Mouse (Mus musculus) G1E (cell line): ENCODE measurements around the gene Cx3cr1. TPM values are rescaled to one million over a fixed set of nuclear protein-coding genes. Genes with fewer than 3 reads are reported as not detected.

Source experiments
- ATAC-seq: 2 replicates; pipeline ENCODE4 v1.8.0; 2016; ENCODE audit warnings: mild to moderate bottlenecking; ENCODE audit not compliant: insufficient number of reproducible peaks, poor library complexity, low FRiP score, severe bottlenecking; ENCODE audit errors: extremely low read depth
- DNase-seq: peaks from one replicate; pipeline ENCODE4 v3.0.0; 2012; ENCODE audit warnings: low spot score
- H3K27me3 ChIP-seq: 2 replicates; pipeline ENCODE4 v1.6.1; 2012; ENCODE audit warnings: mild to moderate bottlenecking, low read length, inconsistent platforms; ENCODE audit not compliant: insufficient read depth
- H3K36me3 ChIP-seq: replicated peaks from 2 replicates; pipeline ENCODE3; 2012; ENCODE audit warnings: mild to moderate bottlenecking, inconsistent platforms
- H3K4me1 ChIP-seq: 2 replicates; pipeline ENCODE4 v1.6.1; 2012; ENCODE audit warnings: low read depth, low read length, inconsistent platforms, mixed read lengths; ENCODE audit not compliant: insufficient read depth
- H3K4me3 ChIP-seq: 2 replicates; pipeline ENCODE4 v1.5.1; 2012; ENCODE audit warnings: low read depth, mild to moderate bottlenecking, inconsistent platforms, low read length, moderate library complexity, mixed read lengths
- H3K9me3 ChIP-seq: replicated peaks from 2 replicates; pipeline ENCODE4 v1.6.1; 2012; ENCODE audit warnings: inconsistent platforms
- CTCF ChIP-seq: IDR thresholded peaks from 2 replicates; pipeline ENCODE4 v1.5.1; 2012; ENCODE audit warnings: low read depth, low read length, inconsistent platforms, mixed read lengths
- GATA1 ChIP-seq: IDR thresholded peaks from 2 replicates; pipeline ENCODE4 v1.6.1; 2012; ENCODE audit warnings: borderline replicate concordance, low read length, inconsistent platforms, mixed read lengths
- GATA2 ChIP-seq: IDR thresholded peaks from 2 replicates; pipeline ENCODE4 v1.6.1; 2012; ENCODE audit warnings: low read depth, low read length, inconsistent platforms, borderline replicate concordance
- POLR2AphosphoS5 ChIP-seq: IDR thresholded peaks from 2 replicates; pipeline ENCODE4 v1.6.1; 2012; ENCODE audit warnings: low read depth, low read length, inconsistent platforms; ENCODE audit not compliant: insufficient replicate concordance
- TAL1 ChIP-seq: conservative IDR thresholded peaks from 2 replicates; pipeline ENCODE4 v1.6.1; 2012; ENCODE audit warnings: low read depth, low read length, inconsistent platforms, mixed read lengths
- polyA plus RNA-seq: library from polyadenylated mRNA; stranded (reverse); fragments of >175 nt; gene quantifications from 2 replicates; pipeline ENCODE4 v1.2.3, GENCODE M21; 2012
- total RNA-seq, 2 experiments: library from RNA; stranded (forward) in 1 of 2; stranded (reverse) in 1 of 2; fragments of 200-1000 nt in 1 of 2; fragments of >200 nt in 1 of 2; fragmentation: Nextera tagmentation in 1 of 2; gene quantifications; 2 replicates each; pipeline ENCODE4 v1.2.3; 2014 to 2017

Gene Cx3cr1
- total and polyA plus RNA-seq, 3 experiments, result 0.22 TPM; not detected in 2

GRCm38 (mm10) chr9:119925120-119925657 is 144.5 kb downstream of the Cx3cr1 start:
- no peak for TF ChIP-seq POLR2AphosphoS5
- no peak for TF ChIP-seq GATA1
- no peak for TF ChIP-seq TAL1
- no peak for TF ChIP-seq GATA2
- TF ChIP-seq CTCF, result no peak
- Histone ChIP-seq H3K9me3 (no peaks in the 10 kb centered on the region), H3K4me3 (no peak overlapping the region), H3K36me3 (peaks cover 97% of the 10 kb centered on the region), H3K27me3 (no peaks in the 10 kb centered on the region), H3K4me1 (peaks cover 34% of the 10 kb centered on the region)
- DNase-seq (no peak), ATAC-seq (no peak)

GRCm38 (mm10) chr9:119923462-119923861 is 146.2 kb downstream of the Cx3cr1 start:
- peaks cover 34% of the 10 kb centered on the region for H3K4me1 ChIP-seq
- H3K27me3 ChIP-seq, result no peaks in the 10 kb centered on the region
- peaks cover 97% of the 10 kb centered on the region for H3K36me3 ChIP-seq
- TF ChIP-seq GATA1 (no peak), GATA2 (no peak), TAL1 (no peak; the same call in 1 of the 2 replicates), CTCF (no peak), POLR2AphosphoS5 (no peak)
- DNase-seq (peak; percentile 55), ATAC-seq (peak; percentile 79)
- peak overlapping the region; percentile 30; the same call in 1 of the 2 replicates for H3K4me3 ChIP-seq
- H3K9me3 ChIP-seq, result no peaks in the 10 kb centered on the region

- H3K4me3 ChIP-seq, result no peak overlapping the region
- DNase-seq, result no peak
- H3K4me1 ChIP-seq, result peaks cover 32% of the 10 kb centered on the region
- H3K9me3 ChIP-seq, result no peaks in the 10 kb centered on the region
- ATAC-seq, result no peak
- no peaks in the 10 kb centered on the region for H3K27me3 ChIP-seq
- H3K36me3 ChIP-seq, result peaks cover 97% of the 10 kb centered on the region
- TF ChIP-seq CTCF, result no peak
- no peak for TF ChIP-seq GATA2
- TF ChIP-seq GATA1, result no peak
- TF ChIP-seq TAL1, result no peak
- no peak for TF ChIP-seq POLR2AphosphoS5
Measured at GRCm38 (mm10) chr9:119919858-119920257, 149.8 kb downstream of the Cx3cr1 start.

- Histone ChIP-seq H3K9me3 (no peaks in the 10 kb centered on the region), H3K36me3 (peaks cover 99% of the 10 kb centered on the region), H3K4me1 (no peaks in the 10 kb centered on the region), H3K27me3 (no peaks in the 10 kb centered on the region), H3K4me3 (no peak overlapping the region)
- no peak for ATAC-seq
- no peak for DNase-seq
- no peak for TF ChIP-seq TAL1
- no peak for TF ChIP-seq POLR2AphosphoS5
- TF ChIP-seq GATA2, result no peak
- no peak for TF ChIP-seq CTCF
- TF ChIP-seq GATA1, result no peak
Measured at GRCm38 (mm10) chr9:119913087-119913838, 156.4 kb downstream of the Cx3cr1 start.

GRCm38 (mm10) chr9:119909931-119910330 is 159.7 kb downstream of the Cx3cr1 start:
- H3K36me3 ChIP-seq, result peaks cover 97% of the 10 kb centered on the region
- H3K9me3 ChIP-seq, result no peaks in the 10 kb centered on the region
- no peaks in the 10 kb centered on the region for H3K4me1 ChIP-seq
- H3K4me3 ChIP-seq, result no peak overlapping the region
- TF ChIP-seq GATA1 (no peak), TAL1 (no peak), GATA2 (no peak), CTCF (no peak), POLR2AphosphoS5 (no peak)
- H3K27me3 ChIP-seq, result no peaks in the 10 kb centered on the region
- ATAC-seq (no peak), DNase-seq (no peak)

- Histone ChIP-seq H3K36me3 (peaks cover 97% of the 10 kb centered on the region), H3K4me1 (no peaks in the 10 kb centered on the region), H3K4me3 (no peak overlapping the region), H3K9me3 (no peaks in the 10 kb centered on the region), H3K27me3 (no peaks in the 10 kb centered on the region)
- no peak for TF ChIP-seq POLR2AphosphoS5
- ATAC-seq (no peak), DNase-seq (no peak)
Measured at GRCm38 (mm10) chr9:119908708-119909107, 161.0 kb downstream of the Cx3cr1 start.
